Comparison of ENCODE assay signal across 28 mouse cellular contexts in the genomic region with DNA sequence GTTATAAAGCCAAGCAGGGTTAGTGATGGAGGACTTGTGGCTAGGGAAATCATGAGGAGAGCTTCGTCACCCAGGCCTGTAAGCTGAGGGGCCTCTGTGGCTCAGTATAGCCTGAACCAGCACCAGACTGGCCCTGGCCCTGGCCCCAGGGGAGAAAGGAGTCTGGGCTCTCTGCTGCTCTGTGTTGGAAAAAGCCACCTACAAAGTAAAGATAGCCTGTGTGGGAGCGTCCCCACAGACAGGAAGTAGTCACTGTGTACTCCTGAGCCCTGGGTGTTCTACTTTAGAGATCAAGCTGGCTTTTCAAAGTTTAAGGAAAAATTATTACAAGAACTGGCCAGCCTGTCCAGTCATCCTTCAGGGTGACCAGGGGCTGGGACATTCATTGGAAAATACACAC.
"Had no signal": no experiment of that assay in that cellular context is flagged by ENCODE, and none has a peak within 500 bp of the region (broad histone marks: within the 10 kb centered on the region; RNA-seq: fewer than 3 reads in every experiment).

No protein-coding gene starts in this region.

- DNase-seq: liver; liver, embryonic 13.5 days; liver, postnatal 0 days; lung, adult 18-20 months; lung, adult 2 months; lung, embryonic 14.5 days; lung, postnatal 10 days; lung, postnatal 14 days; lung, postnatal 36 days; lung, postnatal 4 days; midbrain, embryonic 14.5 days had no signal

- ATAC-seq: liver, embryonic 12.5 days; liver, postnatal 0 days; lung, postnatal 0 days; midbrain, embryonic 13.5 days; midbrain, embryonic 15.5 days; midbrain, embryonic 16.5 days had no signal

- H3K36me3 ChIP-seq: limb, embryonic 10.5 days; limb, embryonic 12.5 days; limb, embryonic 13.5 days; limb, embryonic 15.5 days; liver, embryonic 12.5 days; liver, embryonic 13.5 days; liver, embryonic 15.5 days; lung, embryonic 15.5 days; midbrain, embryonic 10.5 days; midbrain, embryonic 12.5 days; midbrain, embryonic 13.5 days; midbrain, embryonic 15.5 days had no signal

- H3K4me1 ChIP-seq: limb, embryonic 10.5 days; limb, embryonic 12.5 days; limb, embryonic 13.5 days; limb, embryonic 15.5 days; liver, embryonic 12.5 days; liver, embryonic 13.5 days; liver, embryonic 15.5 days; lung, embryonic 15.5 days; midbrain, embryonic 10.5 days; midbrain, embryonic 12.5 days; midbrain, embryonic 13.5 days; midbrain, embryonic 15.5 days had no signal

- H3K27ac ChIP-seq: limb, embryonic 10.5 days; limb, embryonic 12.5 days; limb, embryonic 13.5 days; limb, embryonic 15.5 days; liver, embryonic 12.5 days; liver, embryonic 13.5 days; liver, embryonic 14.5 days; liver, embryonic 15.5 days; lung, embryonic 15.5 days; macrophage; midbrain, embryonic 10.5 days; midbrain, embryonic 12.5 days; midbrain, embryonic 13.5 days; midbrain, embryonic 15.5 days had no signal

- H3K9me3 ChIP-seq: limb, embryonic 10.5 days; limb, embryonic 12.5 days; limb, embryonic 13.5 days; limb, embryonic 15.5 days; liver, embryonic 12.5 days; liver, embryonic 13.5 days; liver, embryonic 15.5 days; lung, embryonic 15.5 days; midbrain, embryonic 10.5 days; midbrain, embryonic 12.5 days; midbrain, embryonic 13.5 days; midbrain, embryonic 15.5 days had no signal

- H3K27me3 ChIP-seq: limb, embryonic 12.5 days; limb, embryonic 13.5 days; limb, embryonic 15.5 days; liver, embryonic 12.5 days; liver, embryonic 13.5 days; liver, embryonic 15.5 days; lung, embryonic 15.5 days; midbrain, embryonic 12.5 days; midbrain, embryonic 13.5 days; midbrain, embryonic 15.5 days had no signal

- H3K4me3 ChIP-seq: limb, embryonic 10.5 days; limb, embryonic 12.5 days; limb, embryonic 13.5 days; limb, embryonic 15.5 days; liver, embryonic 12.5 days; liver, embryonic 13.5 days; liver, embryonic 15.5 days; lung, embryonic 15.5 days; megakaryocyte, embryonic 14.5 days; midbrain, embryonic 10.5 days; midbrain, embryonic 12.5 days; midbrain, embryonic 13.5 days; midbrain, embryonic 15.5 days; myocyte had no signal
